Mouse (Mus musculus): ENCODE results near the gene Dnmt1.
A peak's percentile ranks its signal among the peaks of the same experiment; 100 is the strongest.

Gene Dnmt1

GRCm38 (mm10) chr9:20943911-20944310 is 15.8 kb downstream of the Dnmt1 start:
- DNase-seq (ENCODE audit: low read depth, low spot score) = peak; percentile 82

GRCm38 (mm10) chr9:20943396-20943795 is 16.3 kb downstream of the Dnmt1 start:
- DNase-seq (ENCODE audit: low read depth, low spot score) = no peak

- DNase-seq (ENCODE audit: low read depth, low spot score) = no peak
These were observed 36.4 kb downstream of the Dnmt1 start for GRCm38 (mm10) chr9:20923258-20923657.

GRCm38 (mm10) chr9:20916160-20916559 is 43.5 kb downstream of the Dnmt1 start:
- peak; percentile 57 for DNase-seq (ENCODE audit: low read depth, low spot score)

GRCm38 (mm10) chr9:20909948-20910347 is 49.7 kb downstream of the Dnmt1 start:
- DNase-seq (ENCODE audit: low read depth, low spot score) = no peak

- DNase-seq (ENCODE audit: low read depth, low spot score) = no peak
These were observed 57.6 kb downstream of the Dnmt1 start for GRCm38 (mm10) chr9:20902174-20902491.

GRCm38 (mm10) chr9:20901466-20902173 is 58.1 kb downstream of the Dnmt1 start:
- DNase-seq (ENCODE audit: low read depth, low spot score) = peak; percentile 76

- DNase-seq (ENCODE audit: low read depth, low spot score) = peak; percentile 92
These were observed 61.1 kb downstream of the Dnmt1 start, which contains the start of gene Eif3g for GRCm38 (mm10) chr9:20898511-20899073. TSS of gene Eif3g (minus strand) at chr9:20898623.

GRCm38 (mm10) chr9:20897736-20898510 is 61.8 kb downstream of the Dnmt1 start:
- DNase-seq (ENCODE audit: low read depth, low spot score) = no peak

GRCm38 (mm10) chr9:20895382-20895781 is 64.3 kb downstream of the Dnmt1 start:
- no peak for DNase-seq (ENCODE audit: low read depth, low spot score)

- DNase-seq (ENCODE audit: low read depth, low spot score) = no peak
These were observed 65.1 kb downstream of the Dnmt1 start for GRCm38 (mm10) chr9:20894629-20895028.

- DNase-seq (ENCODE audit: low read depth, low spot score) = no peak
These were observed 65.9 kb downstream of the Dnmt1 start for GRCm38 (mm10) chr9:20893590-20894343.

GRCm38 (mm10) chr9:20893069-20893468 is 66.6 kb downstream of the Dnmt1 start:
- DNase-seq (ENCODE audit: low read depth, low spot score) = no peak

- DNase-seq (ENCODE audit: low read depth, low spot score) = peak; percentile 65
These were observed 67.5 kb downstream of the Dnmt1 start for GRCm38 (mm10) chr9:20892104-20892653.

GRCm38 (mm10) chr9:20891339-20892103 is 68.2 kb downstream of the Dnmt1 start:
- DNase-seq (ENCODE audit: low read depth, low spot score) = no peak

- DNase-seq (ENCODE audit: low read depth, low spot score) = no peak
These were observed 69.3 kb downstream of the Dnmt1 start for GRCm38 (mm10) chr9:20890411-20890810.

GRCm38 (mm10) chr9:20889185-20890141 is 70.2 kb downstream of the Dnmt1 start:
- DNase-seq (ENCODE audit: low read depth, low spot score) = no peak

GRCm38 (mm10) chr9:20888386-20888765 is 71.3 kb downstream of the Dnmt1 start:
- no peak for DNase-seq (ENCODE audit: low read depth, low spot score)

- peak; percentile 98 for DNase-seq (ENCODE audit: low read depth, low spot score)
These were observed 71.8 kb downstream of the Dnmt1 start, which contains the start of gene Ppan for GRCm38 (mm10) chr9:20887704-20888385. TSS of gene Ppan (plus strand) at chr9:20888175.
